Mouse (Mus musculus) hindbrain, embryonic 15.5 days (tissue): Measurements from ENCODE around the gene Wdr82. TPM values are rescaled to one million over a fixed set of nuclear protein-coding genes. Genes with fewer than 3 reads are reported as not detected.

Source experiments
- ATAC-seq: fragments of 200-750 bp; cut with Nextera tagmentation; 2 replicates; pipeline ENCODE4 v1.8.0; 2017; ENCODE audit warnings: low read depth, moderate number of reproducible peaks, moderate TSS enrichment; ENCODE audit not compliant: low FRiP score
- H3K27ac ChIP-seq: fragments of 300-500 bp; sonication (generic); replicated peaks from 2 replicates; pipeline ENCODE4 v1.5.1; 2015; ENCODE audit warnings: mild to moderate bottlenecking, inconsistent platforms
- H3K27me3 ChIP-seq: fragments of 300-500 bp; sonication (generic); 2 replicates; pipeline ENCODE4 v1.6.1; 2015; ENCODE audit warnings: control low read depth, inconsistent platforms
- H3K36me3 ChIP-seq: fragments of 300-500 bp; sonication (generic); 2 replicates; pipeline ENCODE4 v1.6.1; 2015; ENCODE audit warnings: control low read depth, inconsistent platforms
- H3K4me1 ChIP-seq: fragments of 300-500 bp; sonication (generic); replicated peaks from 2 replicates; pipeline ENCODE4 v1.6.1; 2015; ENCODE audit warnings: control low read depth, inconsistent platforms
- H3K4me2 ChIP-seq: fragments of 300-500 bp; sonication (generic); 2 replicates; pipeline ENCODE4 v1.6.1; 2015; ENCODE audit warnings: moderate library complexity, mild to moderate bottlenecking, inconsistent platforms
- H3K4me3 ChIP-seq: fragments of 300-500 bp; sonication (generic); 2 replicates; pipeline ENCODE4 v1.5.1; 2015; ENCODE audit warnings: mild to moderate bottlenecking, inconsistent platforms
- H3K9ac ChIP-seq: fragments of 300-500 bp; sonication (generic); 2 replicates; pipeline ENCODE4 v1.6.1; 2015; ENCODE audit warnings: inconsistent platforms
- H3K9me3 ChIP-seq: fragments of 300-500 bp; sonication (generic); 2 replicates; pipeline ENCODE4 v1.6.1; 2016; ENCODE audit warnings: control low read depth, inconsistent platforms
- WGBS: fragments of 180-500 bp; shearing (Covaris S2); methylation state at CpG from one replicate; pipeline ENCODE4 v1.1.7; 2015; 5-methylcytosine and 5-hydroxymethylcytosine counted together
- polyA plus RNA-seq: library from polyadenylated mRNA; unstranded; fragments of >200 nt; fragmentation: Nextera tagmentation; extraction: Ambion mirVana; gene quantifications from 2 replicates; pipeline ENCODE4 v1.2.1, GENCODE M21; 2015

Gene Wdr82
- polyA plus RNA-seq, 1 experiment from 2014 or later = 35.9 TPM

- Histone ChIP-seq H3K4me3 (no peak overlapping the region), H3K4me2 (no peak overlapping the region), H3K36me3 (peaks cover 90% of the 10 kb centered on the region), H3K9me3 (no peaks in the 10 kb centered on the region), H3K27ac (no peak overlapping the region), H3K9ac (no peak overlapping the region), H3K4me1 (no peaks in the 10 kb centered on the region), H3K27me3 (no peaks in the 10 kb centered on the region)
- 95% methylated on average over 5 of the region's 5 CpGs for WGBS
- ATAC-seq = no peak
Measured at GRCm38 (mm10) chr9:106183996-106184395, 13.3 kb downstream of the Wdr82 start.

GRCm38 (mm10) chr9:106191355-106191754 lies 20.6 kb downstream of the Wdr82 start:
- Histone ChIP-seq H3K9me3 (no peaks in the 10 kb centered on the region), H3K4me1 (peaks cover 14% of the 10 kb centered on the region), H3K4me2 (no peak overlapping the region), H3K36me3 (peaks cover 65% of the 10 kb centered on the region), H3K27ac (no peak overlapping the region), H3K9ac (no peak overlapping the region), H3K27me3 (no peaks in the 10 kb centered on the region), H3K4me3 (no peak overlapping the region)
- no peak for ATAC-seq
- WGBS = 100% methylated on average over 1 of the region's 1 CpGs

GRCm38 (mm10) chr9:106192024-106192423 lies 21.3 kb downstream of the Wdr82 start:
- H3K9ac ChIP-seq = no peak overlapping the region
- H3K9me3 ChIP-seq = no peaks in the 10 kb centered on the region
- ATAC-seq = no peak
- H3K4me2 ChIP-seq = no peak overlapping the region
- H3K4me1 ChIP-seq = peaks cover 15% of the 10 kb centered on the region
- no peaks in the 10 kb centered on the region for H3K27me3 ChIP-seq
- no peak overlapping the region for H3K4me3 ChIP-seq
- no peak overlapping the region for H3K27ac ChIP-seq
- H3K36me3 ChIP-seq = peaks cover 58% of the 10 kb centered on the region
- WGBS = 93% methylated on average over 8 of the region's 8 CpGs

GRCm38 (mm10) chr9:106192998-106193397 lies 22.3 kb downstream of the Wdr82 start:
- no peak overlapping the region for H3K4me2 ChIP-seq
- no peak overlapping the region for H3K27ac ChIP-seq
- peaks cover 15% of the 10 kb centered on the region for H3K4me1 ChIP-seq
- ATAC-seq = no peak
- H3K9ac ChIP-seq = no peak overlapping the region
- H3K4me3 ChIP-seq = no peak overlapping the region
- WGBS = 82% methylated on average over 1 of the region's 1 CpGs
- H3K9me3 ChIP-seq = no peaks in the 10 kb centered on the region
- peaks cover 48% of the 10 kb centered on the region for H3K36me3 ChIP-seq
- no peaks in the 10 kb centered on the region for H3K27me3 ChIP-seq

- Histone ChIP-seq H3K27ac (no peak overlapping the region), H3K4me3 (no peak overlapping the region), H3K9me3 (no peaks in the 10 kb centered on the region), H3K4me2 (no peak overlapping the region), H3K27me3 (no peaks in the 10 kb centered on the region), H3K9ac (no peak overlapping the region), H3K4me1 (peaks cover 21% of the 10 kb centered on the region), H3K36me3 (peaks cover 37% of the 10 kb centered on the region)
- 92% methylated on average over 8 of the region's 8 CpGs for WGBS
- ATAC-seq = no peak
Measured at GRCm38 (mm10) chr9:106193930-106194807, 23.4 kb downstream of the Wdr82 start.

- Histone ChIP-seq H3K4me1 (peaks cover 24% of the 10 kb centered on the region), H3K9ac (no peak overlapping the region), H3K4me2 (0 out of 2 replicates have a peak overlapping the region, but pooled peaks have one; percentile 8), H3K27me3 (0 out of 2 replicates have a peak, but pooled peaks cover 3% of the 10 kb centered on the region), H3K4me3 (no peak overlapping the region), H3K27ac (peak overlapping the region; percentile 67), H3K36me3 (peaks cover 22% of the 10 kb centered on the region), H3K9me3 (no peaks in the 10 kb centered on the region)
- 68% methylated on average over 8 of the region's 8 CpGs for WGBS
- ATAC-seq = peak; percentile 66
Measured at GRCm38 (mm10) chr9:106195693-106196092, 25.0 kb downstream of the Wdr82 start.

- 0 out of 2 replicates have a peak, but pooled peaks cover 3% of the 10 kb centered on the region for H3K27me3 ChIP-seq
- H3K36me3 ChIP-seq = peaks cover 8% of the 10 kb centered on the region
- H3K27ac ChIP-seq = no peak overlapping the region
- no peak overlapping the region for H3K4me3 ChIP-seq
- WGBS = 95% methylated on average over 3 of the region's 3 CpGs
- H3K4me1 ChIP-seq = peaks cover 26% of the 10 kb centered on the region
- no peak overlapping the region for H3K9ac ChIP-seq
- no peaks in the 10 kb centered on the region for H3K9me3 ChIP-seq
- H3K4me2 ChIP-seq = no peak overlapping the region
- no peak for ATAC-seq
Measured at GRCm38 (mm10) chr9:106197081-106197713, 26.5 kb downstream of the Wdr82 start.

GRCm38 (mm10) chr9:106197732-106198131 lies 27.0 kb downstream of the Wdr82 start:
- 0 out of 2 replicates have a peak, but pooled peaks cover 3% of the 10 kb centered on the region for H3K27me3 ChIP-seq
- H3K9ac ChIP-seq = no peak overlapping the region
- no peak overlapping the region for H3K27ac ChIP-seq
- H3K4me3 ChIP-seq = no peak overlapping the region
- H3K36me3 ChIP-seq = peaks cover 3% of the 10 kb centered on the region; the same call in 1 of the 2 replicates
- no peak overlapping the region for H3K4me2 ChIP-seq
- peaks cover 29% of the 10 kb centered on the region for H3K4me1 ChIP-seq
- no peak for ATAC-seq
- WGBS = 92% methylated on average over 9 of the region's 9 CpGs
- H3K9me3 ChIP-seq = no peaks in the 10 kb centered on the region

- no peaks in the 10 kb centered on the region for H3K9me3 ChIP-seq
- 0 out of 2 replicates have a peak, but pooled peaks cover 3% of the 10 kb centered on the region for H3K27me3 ChIP-seq
- peaks cover 37% of the 10 kb centered on the region for H3K4me1 ChIP-seq
- H3K27ac ChIP-seq = no peak overlapping the region
- H3K4me3 ChIP-seq = peak overlapping the region; percentile 54
- no peaks in the 10 kb centered on the region for H3K36me3 ChIP-seq
- peak overlapping the region; percentile 76 for H3K4me2 ChIP-seq
- WGBS = under 1% methylated on average over 40 of the region's 51 CpGs
- peak; percentile 16; the same call in 1 of the 2 replicates for ATAC-seq
- H3K9ac ChIP-seq = peak overlapping the region; percentile 56
Measured at GRCm38 (mm10) chr9:106198962-106199458, 28.3 kb downstream of the Wdr82 start.

GRCm38 (mm10) chr9:106199535-106200272 lies 29.0 kb downstream of the Wdr82 start, which contains the start of gene Ppm1m:
Gene Ppm1m (minus strand): TSS chr9:106199746.
- Histone ChIP-seq H3K4me2 (peak within 1 kb of the TSS; percentile 76), H3K4me1 (peaks cover 44% of the 10 kb centered on the region), H3K9me3 (no peaks in the 10 kb centered on the region), H3K9ac (peak within 1 kb of the TSS; percentile 56), H3K27ac (no peak within 1 kb of the TSS), H3K4me3 (peak within 1 kb of the TSS; percentile 54), H3K27me3 (0 out of 2 replicates have a peak, but pooled peaks cover 3% of the 10 kb centered on the region), H3K36me3 (no peaks in the 10 kb centered on the region)
- 43% methylated on average over 18 of the region's 18 CpGs for WGBS
- ATAC-seq = no peak

- H3K4me3 ChIP-seq = peak overlapping the region; percentile 62
- H3K4me1 ChIP-seq = peaks cover 48% of the 10 kb centered on the region
- no peak overlapping the region for H3K9ac ChIP-seq
- H3K9me3 ChIP-seq = no peaks in the 10 kb centered on the region
- ATAC-seq = no peak
- H3K27me3 ChIP-seq = 0 out of 2 replicates have a peak, but pooled peaks cover 3% of the 10 kb centered on the region
- H3K4me2 ChIP-seq = peak overlapping the region; percentile 58
- no peaks in the 10 kb centered on the region for H3K36me3 ChIP-seq
- WGBS = 81% methylated on average over 3 of the region's 3 CpGs
- no peak overlapping the region for H3K27ac ChIP-seq
Measured at GRCm38 (mm10) chr9:106201895-106202294, 31.2 kb downstream of the Wdr82 start.
